Mouse (Mus musculus): Measurements from ENCODE around the gene Mad2l2. TPM values are rescaled to one million over a fixed set of nuclear protein-coding genes. Genes with fewer than 3 reads are reported as not detected.

Mad2l2 gene
- polyA plus RNA-seq, 1 experiment = 21.0 TPM

- no peak for DNase-seq (ENCODE audit: low read depth in 1 of 2, low spot score in 2 of 2)
- Histone ChIP-seq H3K4me3 (ENCODE audit: extremely low read depth, insufficient read depth, insufficient read length) (no peak overlapping the region), H3K27ac (ENCODE audit: insufficient read depth, low read length) (no peak overlapping the region), H3K27me3 (ENCODE audit: control insufficient read depth, insufficient read depth, low read length) (no peaks in the 10 kb centered on the region), H3K36me3 (ENCODE audit: control insufficient read depth, insufficient read depth, low read length) (no peaks in the 10 kb centered on the region), H3K4me1 (ENCODE audit: control insufficient read depth, insufficient read depth, insufficient read length) (no peaks in the 10 kb centered on the region)
- 77% methylated on average over 22 of the region's 22 CpGs for WGBS
- TF ChIP-seq POLR2A (IDR thresholded peaks at IDR 0.05; ENCODE audit: low read depth, low read length) (no peak), CTCF (IDR thresholded peaks at IDR 0.05; ENCODE audit: extremely low read depth, insufficient read depth, insufficient read length, insufficient replicate concordance) (no peak)
Measured at GRCm38 (mm10) chr4:148107621-148108291, 22.4 kb upstream of the Mad2l2 start.

GRCm38 (mm10) chr4:148108565-148109100 is 21.6 kb upstream of the Mad2l2 start:
- DNase-seq (ENCODE audit: low read depth in 1 of 2, low spot score in 2 of 2) = no peak
- H3K4me1 ChIP-seq (ENCODE audit: control insufficient read depth, insufficient read depth, insufficient read length) = no peaks in the 10 kb centered on the region
- H3K27ac ChIP-seq (ENCODE audit: insufficient read depth, low read length) = no peak overlapping the region
- H3K27me3 ChIP-seq (ENCODE audit: control insufficient read depth, insufficient read depth, low read length) = no peaks in the 10 kb centered on the region
- no peaks in the 10 kb centered on the region for H3K36me3 ChIP-seq (ENCODE audit: control insufficient read depth, insufficient read depth, low read length)
- H3K4me3 ChIP-seq (ENCODE audit: extremely low read depth, insufficient read depth, insufficient read length) = no peak overlapping the region
- TF ChIP-seq POLR2A (IDR thresholded peaks at IDR 0.05; ENCODE audit: low read depth, low read length) (no peak), CTCF (IDR thresholded peaks at IDR 0.05; ENCODE audit: extremely low read depth, insufficient read depth, insufficient read length, insufficient replicate concordance) (no peak)
- WGBS = 43% methylated on average over 7 of the region's 7 CpGs

- TF ChIP-seq CTCF (IDR thresholded peaks at IDR 0.05; ENCODE audit: extremely low read depth, insufficient read depth, insufficient read length, insufficient replicate concordance) (no peak), POLR2A (IDR thresholded peaks at IDR 0.05; ENCODE audit: low read depth, low read length) (no peak)
- H3K27ac ChIP-seq (ENCODE audit: insufficient read depth, low read length) = no peak overlapping the region
- no peak overlapping the region for H3K4me3 ChIP-seq (ENCODE audit: extremely low read depth, insufficient read depth, insufficient read length)
- H3K4me1 ChIP-seq (ENCODE audit: control insufficient read depth, insufficient read depth, insufficient read length) = no peaks in the 10 kb centered on the region
- 54% methylated on average over 5 of the region's 5 CpGs for WGBS
- DNase-seq (ENCODE audit: low read depth in 1 of 2, low spot score in 2 of 2) = no peak
- no peaks in the 10 kb centered on the region for H3K36me3 ChIP-seq (ENCODE audit: control insufficient read depth, insufficient read depth, low read length)
- H3K27me3 ChIP-seq (ENCODE audit: control insufficient read depth, insufficient read depth, low read length) = no peaks in the 10 kb centered on the region
Measured at GRCm38 (mm10) chr4:148109215-148109614, 21.0 kb upstream of the Mad2l2 start.

- WGBS = 84% methylated on average over 12 of the region's 12 CpGs
- TF ChIP-seq POLR2A (IDR thresholded peaks at IDR 0.05; ENCODE audit: low read depth, low read length) (no peak), CTCF (IDR thresholded peaks at IDR 0.05; ENCODE audit: extremely low read depth, insufficient read depth, insufficient read length, insufficient replicate concordance) (no peak)
- no peak for DNase-seq (ENCODE audit: low read depth in 1 of 2, low spot score in 2 of 2)
- H3K4me1 ChIP-seq (ENCODE audit: control insufficient read depth, insufficient read depth, insufficient read length) = no peaks in the 10 kb centered on the region
- no peak overlapping the region for H3K27ac ChIP-seq (ENCODE audit: insufficient read depth, low read length)
- no peaks in the 10 kb centered on the region for H3K36me3 ChIP-seq (ENCODE audit: control insufficient read depth, insufficient read depth, low read length)
- H3K4me3 ChIP-seq (ENCODE audit: extremely low read depth, insufficient read depth, insufficient read length) = no peak overlapping the region
- no peaks in the 10 kb centered on the region for H3K27me3 ChIP-seq (ENCODE audit: control insufficient read depth, insufficient read depth, low read length)
Measured at GRCm38 (mm10) chr4:148112519-148112918, 17.7 kb upstream of the Mad2l2 start.

GRCm38 (mm10) chr4:148114758-148115391 is 15.3 kb upstream of the Mad2l2 start:
- 8% methylated on average over 15 of the region's 15 CpGs for WGBS
- H3K27me3 ChIP-seq (ENCODE audit: control insufficient read depth, insufficient read depth, low read length) = no peaks in the 10 kb centered on the region
- TF ChIP-seq POLR2A (IDR thresholded peaks at IDR 0.05; ENCODE audit: low read depth, low read length) = no peak
- peak; percentile 99 for TF ChIP-seq CTCF (IDR thresholded peaks at IDR 0.05; ENCODE audit: extremely low read depth, insufficient read depth, insufficient read length, insufficient replicate concordance)
- H3K4me1 ChIP-seq (ENCODE audit: control insufficient read depth, insufficient read depth, insufficient read length) = no peaks in the 10 kb centered on the region
- H3K36me3 ChIP-seq (ENCODE audit: control insufficient read depth, insufficient read depth, low read length) = no peaks in the 10 kb centered on the region
- DNase-seq (ENCODE audit: low read depth in 1 of 2, low spot score in 2 of 2) = peak; percentile 35 to 77
- H3K4me3 ChIP-seq (ENCODE audit: extremely low read depth, insufficient read depth, insufficient read length) = no peak overlapping the region
- no peak overlapping the region for H3K27ac ChIP-seq (ENCODE audit: insufficient read depth, low read length)

GRCm38 (mm10) chr4:148115467-148115866 is 14.7 kb upstream of the Mad2l2 start:
- H3K36me3 ChIP-seq (ENCODE audit: control insufficient read depth, insufficient read depth, low read length) = no peaks in the 10 kb centered on the region
- no peak overlapping the region for H3K27ac ChIP-seq (ENCODE audit: insufficient read depth, low read length)
- H3K4me1 ChIP-seq (ENCODE audit: control insufficient read depth, insufficient read depth, insufficient read length) = no peaks in the 10 kb centered on the region
- TF ChIP-seq CTCF (IDR thresholded peaks at IDR 0.05; ENCODE audit: extremely low read depth, insufficient read depth, insufficient read length, insufficient replicate concordance) (peak; percentile 39; the same call in 1 of the 2 replicates), POLR2A (IDR thresholded peaks at IDR 0.05; ENCODE audit: low read depth, low read length) (no peak)
- no peak overlapping the region for H3K4me3 ChIP-seq (ENCODE audit: extremely low read depth, insufficient read depth, insufficient read length)
- H3K27me3 ChIP-seq (ENCODE audit: control insufficient read depth, insufficient read depth, low read length) = no peaks in the 10 kb centered on the region
- DNase-seq (ENCODE audit: low read depth in 1 of 2, low spot score in 2 of 2) = peak; percentile 17 to 45
- 4% methylated on average over 15 of the region's 15 CpGs for WGBS

- Histone ChIP-seq H3K4me1 (ENCODE audit: control insufficient read depth, insufficient read depth, insufficient read length) (no peaks in the 10 kb centered on the region), H3K27me3 (ENCODE audit: control insufficient read depth, insufficient read depth, low read length) (no peaks in the 10 kb centered on the region), H3K36me3 (ENCODE audit: control insufficient read depth, insufficient read depth, low read length) (no peaks in the 10 kb centered on the region), H3K27ac (ENCODE audit: insufficient read depth, low read length) (no peak overlapping the region), H3K4me3 (ENCODE audit: extremely low read depth, insufficient read depth, insufficient read length) (no peak overlapping the region)
- DNase-seq (ENCODE audit: low read depth in 1 of 2, low spot score in 2 of 2) = no peak
- TF ChIP-seq CTCF (IDR thresholded peaks at IDR 0.05; ENCODE audit: extremely low read depth, insufficient read depth, insufficient read length, insufficient replicate concordance) = no peak
- TF ChIP-seq POLR2A (IDR thresholded peaks at IDR 0.05; ENCODE audit: low read depth, low read length) = no peak
- WGBS = 80% methylated on average over 4 of the region's 4 CpGs
Measured at GRCm38 (mm10) chr4:148116657-148117056, 13.5 kb upstream of the Mad2l2 start.
